Mouse (Mus musculus): ENCODE results near the gene Atg101.

Gene Atg101

GRCm38 (mm10) chr15:101283911-101284750 lies at the start of gene Atg101:
Atg101 (plus strand) TSS chr15:101284272.
- peak; percentile 95 for DNase-seq (ENCODE audit: low spot score)

- peak; percentile 58 for DNase-seq (ENCODE audit: low spot score)
These were observed 49.3 kb upstream of the Atg101 start for GRCm38 (mm10) chr15:101234611-101235341.

- DNase-seq (ENCODE audit: low spot score) = no peak
These were observed 48.8 kb upstream of the Atg101 start for GRCm38 (mm10) chr15:101235342-101235698.

- no peak for DNase-seq (ENCODE audit: low spot score)
These were observed 48.2 kb upstream of the Atg101 start for GRCm38 (mm10) chr15:101235728-101236327.

- DNase-seq (ENCODE audit: low spot score) = peak; percentile 68
These were observed 47.2 kb upstream of the Atg101 start for GRCm38 (mm10) chr15:101236878-101237277.

- DNase-seq (ENCODE audit: low spot score) = no peak
These were observed 45.1 kb upstream of the Atg101 start for GRCm38 (mm10) chr15:101238885-101239511.

- DNase-seq (ENCODE audit: low spot score) = no peak
These were observed 44.3 kb upstream of the Atg101 start for GRCm38 (mm10) chr15:101239821-101240220.

GRCm38 (mm10) chr15:101240799-101241204 lies 43.3 kb upstream of the Atg101 start:
- peak; percentile 95 for DNase-seq (ENCODE audit: low spot score)

- DNase-seq (ENCODE audit: low spot score) = no peak
These were observed 42.8 kb upstream of the Atg101 start for GRCm38 (mm10) chr15:101241236-101241635.

GRCm38 (mm10) chr15:101241853-101242252 lies 42.2 kb upstream of the Atg101 start:
- no peak for DNase-seq (ENCODE audit: low spot score)

- DNase-seq (ENCODE audit: low spot score) = no peak
These were observed 41.4 kb upstream of the Atg101 start for GRCm38 (mm10) chr15:101242645-101243044.

- DNase-seq (ENCODE audit: low spot score) = peak; percentile 31
These were observed 40.1 kb upstream of the Atg101 start for GRCm38 (mm10) chr15:101244012-101244411.

GRCm38 (mm10) chr15:101246231-101247154 lies 37.6 kb upstream of the Atg101 start:
- DNase-seq (ENCODE audit: low spot score) = peak; percentile 99

- DNase-seq (ENCODE audit: low spot score) = no peak
These were observed 36.9 kb upstream of the Atg101 start for GRCm38 (mm10) chr15:101247155-101247498.

- peak; percentile 30 for DNase-seq (ENCODE audit: low spot score)
These were observed 35.9 kb upstream of the Atg101 start for GRCm38 (mm10) chr15:101248029-101248710.

- no peak for DNase-seq (ENCODE audit: low spot score)
These were observed 33.8 kb upstream of the Atg101 start for GRCm38 (mm10) chr15:101250220-101250800.

GRCm38 (mm10) chr15:101251930-101252329 lies 32.1 kb upstream of the Atg101 start:
- DNase-seq (ENCODE audit: low spot score) = no peak

GRCm38 (mm10) chr15:101252614-101253013 lies 31.5 kb upstream of the Atg101 start:
- no peak for DNase-seq (ENCODE audit: low spot score)

GRCm38 (mm10) chr15:101253563-101253885 lies 30.5 kb upstream of the Atg101 start:
- DNase-seq (ENCODE audit: low spot score) = no peak
